Mouse (Mus musculus) gastrocnemius, adult 8-10 months (tissue): Measurements from ENCODE around the gene Ren1. TPM values are rescaled to one million over a fixed set of nuclear protein-coding genes. Genes with fewer than 3 reads are reported as not detected.

Experiments used
- DNase-seq, 2 experiments: peaks; one replicate each; pipeline ENCODE4 v3.0.0; 2022; ENCODE audit warnings: low spot score in 2 of 2
- total RNA-seq, 4 experiments: library from RNA; stranded (reverse); gene quantifications; 2 replicates each; pipeline ENCODE4 v1.2.4; 2022

The Ren1 gene
- total RNA-seq, 4 experiments from 2014 or later = not detected

GRCm38 (mm10) chr1:133408880-133409516 lies 58.7 kb downstream of the Ren1 start:
- DNase-seq = no peak

- DNase-seq = no peak
Observed at GRCm38 (mm10) chr1:133409786-133410185, 59.5 kb downstream of the Ren1 start.

Other genes with a start within 250 kb of the Ren1 start
- gene Ppp1r15b, start 219.4 kb upstream of the Ren1 start, total RNA-seq = 10 to 100 TPM; 14.8 to 18.2 (median 16.3) TPM
- 10 to 100 TPM in 3 of 4 experiments, 1 to 10 TPM in 1; 6.6 to 15.1 (median 11.8) TPM for gene Plekha6, start 186.3 kb upstream of the Ren1 start, total RNA-seq
- not detected for gene Golt1a, start 40.7 kb upstream of the Ren1 start, total RNA-seq
- gene Kiss1, start 28.6 kb upstream of the Ren1 start, total RNA-seq = not detected
- gene Etnk2, start 13.1 kb downstream of the Ren1 start, total RNA-seq = under 1 TPM in 3 of 4 experiments, not detected in 1; 0.15 to 0.64 (median 0.40) TPM
- 1 to 10 TPM; 4.0 to 8.7 (median 6.7) TPM for gene Sox13, start 73.9 kb downstream of the Ren1 start, total RNA-seq